Mouse (Mus musculus) erythroblast, embryonic 14.5 days (primary cell): ENCODE results near the gene Polg2.

Experiments used
- GATA1 ChIP-seq: IDR thresholded peaks from 2 replicates; pipeline ENCODE4 v1.6.1; 2012; ENCODE audit warnings: low read length, inconsistent platforms, mixed read lengths
- TAL1 ChIP-seq: IDR thresholded peaks from 3 replicates; pipeline ENCODE4 v1.6.1; 2012; ENCODE audit warnings: low read length, inconsistent platforms, mixed read lengths

- no peak for TF ChIP-seq TAL1
- no peak for TF ChIP-seq GATA1
Measured at GRCm38 (mm10) chr11:106770195-106770974, 9.0 kb downstream of the Polg2 start.
